Mouse (Mus musculus) Patski (cell line): ENCODE measurements around the gene Mab21l3. TPM values are rescaled to one million over a fixed set of nuclear protein-coding genes. Genes with fewer than 3 reads are reported as not detected.

Experiments used
- ATAC-seq: fragments of 100-300 bp; one replicate; pipeline ENCODE4 v1.8.0; 2021
- CTCF ChIA-PET: fragments of 350-600 bp; sonication (Branson Sonifier 250); formaldehyde crosslinking; loops from one replicate; lab custom pipeline; 2022; ENCODE audit warnings: inconsistent platforms; lab: Charles Lee
- POLR2A ChIA-PET: fragments of 350-600 bp; sonication (Branson Sonifier 250); formaldehyde crosslinking; loops from one replicate; lab custom pipeline; 2022; ENCODE audit warnings: antibody characterized with exemption, inconsistent platforms; lab: Charles Lee
- DNase-seq: peaks from one replicate; pipeline ENCODE4 v3.0.0-alpha.2; 2011; ENCODE audit warnings: low read depth, low spot score
- H3K27me3 ChIP-seq: fragments of 371-371 bp; one replicate; pipeline ENCODE4 v1.5.1; 2021
- CTCF ChIP-seq: fragments of 100-300 bp; IDR thresholded peaks from one replicate; pipeline ENCODE4 v1.5.1; 2021
- in situ Hi-C: fragments of 300-500 bp; cut with MboI; formaldehyde crosslinking; loops from 3 replicates; pipeline ENCODE4 v1.11.1; 2018; ENCODE audit warnings: low pct_unique_long_range_greater_than_20kb, mixed read lengths
- polyA plus RNA-seq: library from polyadenylated mRNA; unstranded; gene quantifications from one replicate; pipeline ENCODE4 v1.2.3, GENCODE M21; 2021

Gene Mab21l3
- polyA plus RNA-seq, 1 experiment from 2014 or later = 1.1 TPM

- DNase-seq = no peak
- ChIA-PET POLR2A (interaction anchor here (0.6 to 1.1 kb wide), 2 partner anchors 186 to 196 kb away, joined by 3 to 4 read pairs; no protein-coding TSS in a partner anchor), CTCF (interaction anchor here (1.0 to 1.5 kb wide), 4 partner anchors 11 to 291 kb away, joined by 3 to 4 read pairs (median 3); partner anchors contain the start of gene Atp1a1)
- in situ Hi-C loops = no loop called here
- no peak for ATAC-seq
- no peak for TF ChIP-seq CTCF
- no peaks in the 10 kb centered on the region for H3K27me3 ChIP-seq
Measured at GRCm38 (mm10) chr3:101797830-101798709, 50.7 kb downstream of the Mab21l3 start.

GRCm38 (mm10) chr3:101796212-101796611 lies 52.5 kb downstream of the Mab21l3 start:
- in situ Hi-C loops = no loop called here
- ChIA-PET CTCF (no interaction called here), POLR2A (no interaction called here)
- TF ChIP-seq CTCF = no peak
- DNase-seq (no peak), ATAC-seq (no peak)
- H3K27me3 ChIP-seq = no peaks in the 10 kb centered on the region

GRCm38 (mm10) chr3:101795387-101796039 lies 53.2 kb downstream of the Mab21l3 start:
- DNase-seq = no peak
- TF ChIP-seq CTCF = no peak
- CTCF ChIA-PET = interaction anchor here (1.1 kb wide), 1 partner anchor 9 kb away, joined by 4 read pairs; no protein-coding TSS in a partner anchor
- in situ Hi-C loops = no loop called here
- POLR2A ChIA-PET = no interaction called here
- no peaks in the 10 kb centered on the region for H3K27me3 ChIP-seq
- ATAC-seq = no peak

GRCm38 (mm10) chr3:101794666-101795065 lies 54.1 kb downstream of the Mab21l3 start:
- POLR2A ChIA-PET = no interaction called here

GRCm38 (mm10) chr3:101794026-101794425 lies 54.7 kb downstream of the Mab21l3 start:
- ChIA-PET POLR2A (no interaction called here), CTCF (no interaction called here)
- in situ Hi-C loops = no loop called here
- no peaks in the 10 kb centered on the region for H3K27me3 ChIP-seq
- ATAC-seq (no peak), DNase-seq (no peak)
- TF ChIP-seq CTCF = no peak

More at GRCm38 (mm10) chr3:101794666-101795065, 54.1 kb downstream of the Mab21l3 start:
- ATAC-seq = no peak
- no peak for DNase-seq
- no peak for TF ChIP-seq CTCF
- H3K27me3 ChIP-seq = no peaks in the 10 kb centered on the region
- in situ Hi-C loops = no loop called here
- CTCF ChIA-PET = interaction anchor here (1.1 kb wide), 1 partner anchor 9 kb away, joined by 4 read pairs; no protein-coding TSS in a partner anchor

GRCm38 (mm10) chr3:101792191-101792590 lies 56.6 kb downstream of the Mab21l3 start:
- CTCF ChIA-PET = interaction anchor here (1.1 to 1.4 kb wide), 3 partner anchors 9 to 81 kb away, joined by 3 to 5 read pairs (median 3); no protein-coding TSS in a partner anchor
- in situ Hi-C loops = no loop called here
- DNase-seq (no peak), ATAC-seq (no peak)
- H3K27me3 ChIP-seq = no peaks in the 10 kb centered on the region
- POLR2A ChIA-PET = interaction anchor here (1.4 kb wide), 1 partner anchor 10 kb away, joined by 4 read pairs; no protein-coding TSS in a partner anchor
- TF ChIP-seq CTCF = no peak

GRCm38 (mm10) chr3:101784768-101785424 lies 63.9 kb downstream of the Mab21l3 start:
- in situ Hi-C loops = no loop called here

GRCm38 (mm10) chr3:101783793-101784192 lies 65.0 kb downstream of the Mab21l3 start:
- in situ Hi-C loops = no loop called here
- DNase-seq = no peak
- no peak for TF ChIP-seq CTCF
- H3K27me3 ChIP-seq = no peaks in the 10 kb centered on the region
- CTCF ChIA-PET = interaction anchor here (0.7 kb wide), 1 partner anchor 135 kb away, joined by 3 read pairs; no protein-coding TSS in a partner anchor
- POLR2A ChIA-PET = no interaction called here
- no peak for ATAC-seq

More at GRCm38 (mm10) chr3:101784768-101785424, 63.9 kb downstream of the Mab21l3 start:
- no peak for TF ChIP-seq CTCF
- ATAC-seq (no peak), DNase-seq (no peak)
- ChIA-PET CTCF (interaction anchor here (0.7 kb wide), 1 partner anchor 136 kb away, joined by 3 read pairs; no protein-coding TSS in a partner anchor), POLR2A (no interaction called here)
- no peaks in the 10 kb centered on the region for H3K27me3 ChIP-seq

GRCm38 (mm10) chr3:101780874-101781483 lies 67.8 kb downstream of the Mab21l3 start:
- ATAC-seq = peak; percentile 38
- in situ Hi-C loops = no loop called here
- ChIA-PET CTCF (interaction anchor here (0.9 to 1.4 kb wide), 2 partner anchors 11 to 28 kb away, joined by 3 to 4 read pairs; no protein-coding TSS in a partner anchor), POLR2A (interaction anchor here (1.2 to 1.3 kb wide), 2 partner anchors 23 to 71 kb away, joined by 3 to 11 read pairs; no protein-coding TSS in a partner anchor)
- H3K27me3 ChIP-seq = no peaks in the 10 kb centered on the region
- peak; percentile 79 for DNase-seq
- no peak for TF ChIP-seq CTCF
